Mouse (Mus musculus): ENCODE results near the gene Zcchc10. TPM values are rescaled to one million over a fixed set of nuclear protein-coding genes. Genes with fewer than 3 reads are reported as not detected.
"Not testable (repeated sequence)": the region's sequence is repeated elsewhere in the genome, so short reads cannot be mapped to it uniquely, and the experiment has no call there.

The Zcchc10 gene
- 7.2 and 7.8 TPM in 2 replicates for polyA plus RNA-seq (2015; fragmentation: Nextera tagmentation; extraction: Ambion mirVana)

- no peaks in the 10 kb centered on the region for H3K27me3 ChIP-seq
- H3K4me1 ChIP-seq (replicated peaks) = peaks cover 22% of the 10 kb centered on the region
- peak within 1 kb of the TSS; percentile 89 for H3K4me2 ChIP-seq
- H3K9me3 ChIP-seq (replicated peaks) = no peaks in the 10 kb centered on the region
- H3K27ac ChIP-seq (replicated peaks) = peak within 1 kb of the TSS; percentile 39; the same call in 1 of the 2 replicates
- peak within 1 kb of the TSS; percentile 90 for H3K4me3 ChIP-seq (replicated peaks)
- peaks cover 23% of the 10 kb centered on the region for H3K36me3 ChIP-seq (replicated peaks)
- peak within 1 kb of the TSS; percentile 75 for H3K9ac ChIP-seq
- WGBS (ENCODE audit: insufficient replicate concordance) = under 1% methylated on average over 21 of the region's 21 CpGs
- ATAC-seq (ENCODE audit: insufficient read depth) = peak; percentile 87
Measured at GRCm38 (mm10) chr11:53324512-53324968, at the start of gene Zcchc10. Zcchc10 (plus strand) TSS chr11:53324679.

- ATAC-seq (ENCODE audit: insufficient read depth) = no peak
- Histone ChIP-seq H3K9ac (no peak overlapping the region), H3K27me3 (no peaks in the 10 kb centered on the region), H3K4me1 (replicated peaks) (no peaks in the 10 kb centered on the region), H3K27ac (replicated peaks) (no peak overlapping the region), H3K9me3 (replicated peaks) (no peaks in the 10 kb centered on the region), H3K4me3 (replicated peaks) (no peak overlapping the region), H3K4me2 (no peak overlapping the region), H3K36me3 (replicated peaks) (peaks cover 85% of the 10 kb centered on the region)
- 90% methylated on average over 3 of the region's 3 CpGs for WGBS (ENCODE audit: insufficient replicate concordance)
Measured at GRCm38 (mm10) chr11:53275358-53275757, 49.1 kb upstream of the Zcchc10 start.

GRCm38 (mm10) chr11:53278411-53278810, 46.1 kb upstream of the Zcchc10 start:
- Histone ChIP-seq H3K27me3 (no peaks in the 10 kb centered on the region), H3K36me3 (replicated peaks) (peaks cover 83% of the 10 kb centered on the region), H3K9me3 (replicated peaks) (no peaks in the 10 kb centered on the region), H3K4me2 (no peak overlapping the region), H3K9ac (no peak overlapping the region), H3K27ac (replicated peaks) (no peak overlapping the region), H3K4me1 (replicated peaks) (no peaks in the 10 kb centered on the region), H3K4me3 (replicated peaks) (no peak overlapping the region)
- WGBS (ENCODE audit: insufficient replicate concordance) = 71% methylated on average over 4 of the region's 4 CpGs
- ATAC-seq (ENCODE audit: insufficient read depth) = no peak

- H3K36me3 ChIP-seq (replicated peaks) = peaks cover 93% of the 10 kb centered on the region
- no peak overlapping the region for H3K4me2 ChIP-seq
- H3K9ac ChIP-seq = no peak overlapping the region
- no peaks in the 10 kb centered on the region for H3K9me3 ChIP-seq (replicated peaks)
- no peaks in the 10 kb centered on the region for H3K27me3 ChIP-seq
- H3K27ac ChIP-seq (replicated peaks) = no peak overlapping the region
- 49% methylated on average over 6 of the region's 6 CpGs for WGBS (ENCODE audit: insufficient replicate concordance)
- no peaks in the 10 kb centered on the region for H3K4me1 ChIP-seq (replicated peaks)
- no peak overlapping the region for H3K4me3 ChIP-seq (replicated peaks)
- ATAC-seq (ENCODE audit: insufficient read depth) = no peak
Measured at GRCm38 (mm10) chr11:53285885-53286284, 38.6 kb upstream of the Zcchc10 start.

- not testable (repeated sequence) for H3K27ac ChIP-seq (replicated peaks); H3K4me2 ChIP-seq; H3K9me3 ChIP-seq (replicated peaks); H3K9ac ChIP-seq; H3K4me3 ChIP-seq (replicated peaks); H3K27me3 ChIP-seq; ATAC-seq (ENCODE audit: insufficient read depth)
- Histone ChIP-seq H3K36me3 (replicated peaks) (peaks cover 85% of the 10 kb centered on the region), H3K4me1 (replicated peaks) (peaks cover 12% of the 10 kb centered on the region)
- WGBS (ENCODE audit: insufficient replicate concordance) = 80% methylated on average over 2 of the region's 2 CpGs
Measured at GRCm38 (mm10) chr11:53290187-53290586, 34.3 kb upstream of the Zcchc10 start.

GRCm38 (mm10) chr11:53290871-53291270, 33.6 kb upstream of the Zcchc10 start:
- Histone ChIP-seq H3K4me2 (no peak overlapping the region), H3K4me1 (replicated peaks) (peaks cover 15% of the 10 kb centered on the region), H3K36me3 (replicated peaks) (peaks cover 81% of the 10 kb centered on the region), H3K9me3 (replicated peaks) (no peaks in the 10 kb centered on the region), H3K9ac (no peak overlapping the region), H3K27me3 (no peaks in the 10 kb centered on the region), H3K4me3 (replicated peaks) (no peak overlapping the region), H3K27ac (replicated peaks) (no peak overlapping the region)
- no peak for ATAC-seq (ENCODE audit: insufficient read depth)
- 86% methylated on average over 11 of the region's 11 CpGs for WGBS (ENCODE audit: insufficient replicate concordance)

GRCm38 (mm10) chr11:53294441-53294840, 30.0 kb upstream of the Zcchc10 start:
- Histone ChIP-seq H3K36me3 (replicated peaks) (peaks cover 48% of the 10 kb centered on the region), H3K4me1 (replicated peaks) (peaks cover 43% of the 10 kb centered on the region), H3K4me3 (replicated peaks) (no peak overlapping the region), H3K4me2 (0 out of 2 replicates have a peak overlapping the region, but pooled peaks have one; percentile 1), H3K9ac (no peak overlapping the region), H3K9me3 (replicated peaks) (no peaks in the 10 kb centered on the region), H3K27me3 (no peaks in the 10 kb centered on the region), H3K27ac (replicated peaks) (peak overlapping the region; percentile 67)
- ATAC-seq (ENCODE audit: insufficient read depth) = peak; percentile 84
- 46% methylated on average over 5 of the region's 5 CpGs for WGBS (ENCODE audit: insufficient replicate concordance)

GRCm38 (mm10) chr11:53296880-53297279, 27.6 kb upstream of the Zcchc10 start:
- Histone ChIP-seq H3K9me3 (replicated peaks) (no peaks in the 10 kb centered on the region), H3K4me1 (replicated peaks) (peaks cover 54% of the 10 kb centered on the region), H3K9ac (no peak overlapping the region), H3K27ac (replicated peaks) (no peak overlapping the region), H3K4me3 (replicated peaks) (no peak overlapping the region), H3K4me2 (no peak overlapping the region), H3K27me3 (no peaks in the 10 kb centered on the region), H3K36me3 (replicated peaks) (peaks cover 27% of the 10 kb centered on the region)
- WGBS (ENCODE audit: insufficient replicate concordance) = 61% methylated on average over 4 of the region's 4 CpGs
- ATAC-seq (ENCODE audit: insufficient read depth) = no peak

GRCm38 (mm10) chr11:53297947-53298860, 26.3 kb upstream of the Zcchc10 start:
- no peak for ATAC-seq (ENCODE audit: insufficient read depth)
- Histone ChIP-seq H3K36me3 (replicated peaks) (peaks cover 15% of the 10 kb centered on the region), H3K27ac (replicated peaks) (peak overlapping the region; percentile 55; the same call in 1 of the 2 replicates), H3K27me3 (no peaks in the 10 kb centered on the region), H3K4me2 (peak overlapping the region; percentile 87), H3K4me1 (replicated peaks) (peaks cover 54% of the 10 kb centered on the region), H3K9me3 (replicated peaks) (no peaks in the 10 kb centered on the region), H3K4me3 (replicated peaks) (peak overlapping the region; percentile 99), H3K9ac (no peak overlapping the region; the same call in 1 of the 2 replicates)
- 70% methylated on average over 7 of the region's 7 CpGs for WGBS (ENCODE audit: insufficient replicate concordance)

GRCm38 (mm10) chr11:53299551-53300329, 24.7 kb upstream of the Zcchc10 start:
- Histone ChIP-seq H3K27ac (replicated peaks) (peak overlapping the region; percentile 99), H3K36me3 (replicated peaks) (peaks cover 8% of the 10 kb centered on the region), H3K9me3 (replicated peaks) (no peaks in the 10 kb centered on the region), H3K27me3 (no peaks in the 10 kb centered on the region), H3K4me2 (peak overlapping the region; percentile 87), H3K4me3 (replicated peaks) (peak overlapping the region; percentile 99), H3K4me1 (replicated peaks) (peaks cover 46% of the 10 kb centered on the region), H3K9ac (peak overlapping the region; percentile 98)
- ATAC-seq (ENCODE audit: insufficient read depth) = peak; percentile 60
- WGBS (ENCODE audit: insufficient replicate concordance) = under 1% methylated on average over 80 of the region's 80 CpGs

All from liver, embryonic 15.5 days (tissue).